Mouse (Mus musculus): ENCODE measurements around the gene Zfp941. TPM values are rescaled to one million over a fixed set of nuclear protein-coding genes. Genes with fewer than 3 reads are reported as not detected.

Zfp941 gene
- total RNA-seq, 1 experiment: 12.0 TPM

- Histone ChIP-seq H3K9me3 (ENCODE audit: control insufficient read depth, insufficient read depth, low read depth, low read length) (no peaks in the 10 kb centered on the region), H3K27ac (ENCODE audit: insufficient read depth, low read depth, low read length, poor library complexity, severe bottlenecking) (no peak overlapping the region), H3K9ac (ENCODE audit: insufficient read depth, low read depth, low read length, poor library complexity, severe bottlenecking) (peak overlapping the region; percentile 91), H3K4me3 (ENCODE audit: insufficient read depth in 1 of 2, low read depth in 1 of 2, low read length in 2 of 2, poor library complexity in 1 of 2, severe bottlenecking in 1 of 2) (peak overlapping the region; percentile 80 to 83), H3K36me3 (ENCODE audit: control insufficient read depth, insufficient read depth, low read length, poor library complexity, severe bottlenecking) (peaks cover 32% of the 10 kb centered on the region), H3K4me1 (ENCODE audit: control insufficient read depth in 2 of 2, insufficient read depth in 2 of 2, low read length in 2 of 2, poor library complexity in 1 of 2) (peaks cover 8 to 30% of the 10 kb centered on the region in 2 experiments; a peak in 2 of 4 replicates)
- in situ Hi-C loops (cut with MboI; ENCODE audit: low sequenced_read_pairs in 2 of 2, unreplicated experiment in 2 of 2): no loop called here
- DNase-seq (ENCODE audit: low read depth, low spot score): no peak
- TF ChIP-seq ZC3H11A (IDR thresholded peaks at IDR 0.05; ENCODE audit: borderline replicate concordance, low read depth, low read length) (no peak), ZNF384 (IDR thresholded peaks at IDR 0.05; ENCODE audit: low read depth, low read length) (no peak), HCFC1 (IDR thresholded peaks at IDR 0.05; ENCODE audit: borderline replicate concordance, insufficient read depth, low read length) (no peak), CHD2 (IDR thresholded peaks at IDR 0.05; ENCODE audit: low read depth, low read length) (no peak), MAFK (IDR thresholded peaks at IDR 0.05; ENCODE audit: insufficient read depth, low read depth, low read length) (no peak)
Observed at GRCm38 (mm10) chr7:140855181-140855580, 33.2 kb upstream of the Zfp941 start.

DNA sequence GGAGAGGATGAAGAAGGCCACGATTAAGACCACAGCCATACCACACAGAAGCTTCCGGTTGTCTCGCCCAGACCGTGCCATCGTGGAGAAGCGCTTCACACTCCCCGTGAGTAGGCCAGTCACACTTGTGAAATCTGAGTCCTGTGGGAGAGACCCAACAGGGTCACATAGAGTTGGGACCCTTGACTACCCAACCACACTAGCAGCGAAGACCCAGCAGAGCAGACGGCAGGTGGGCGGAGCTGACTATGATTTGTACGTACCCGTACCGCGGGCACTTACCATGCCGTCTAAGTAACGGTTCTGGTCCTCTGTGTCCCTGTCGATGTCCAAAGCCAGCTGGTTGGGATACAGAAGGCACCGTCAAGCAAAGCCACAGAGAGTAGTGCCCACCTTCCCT, 32.5 kb upstream of the Zfp941 start:
- Histone ChIP-seq H3K4me1 (ENCODE audit: control insufficient read depth in 2 of 2, insufficient read depth in 2 of 2, low read length in 2 of 2, poor library complexity in 1 of 2) (peaks cover 8 to 28% of the 10 kb centered on the region in 2 experiments; a peak in 2 of 4 replicates), H3K9me3 (ENCODE audit: control insufficient read depth, insufficient read depth, low read depth, low read length) (no peaks in the 10 kb centered on the region), H3K9ac (ENCODE audit: insufficient read depth, low read depth, low read length, poor library complexity, severe bottlenecking) (peak overlapping the region; percentile 91; the same call in 1 of the 2 replicates), H3K27ac (ENCODE audit: insufficient read depth, low read depth, low read length, poor library complexity, severe bottlenecking) (no peak overlapping the region), H3K4me3 (ENCODE audit: insufficient read depth in 1 of 2, low read depth in 1 of 2, low read length in 2 of 2, poor library complexity in 1 of 2, severe bottlenecking in 1 of 2) (peak overlapping the region; percentile 80 to 83; a peak in 2 of 4 replicates), H3K36me3 (ENCODE audit: control insufficient read depth, insufficient read depth, low read length, poor library complexity, severe bottlenecking) (peaks cover 26% of the 10 kb centered on the region)
- DNase-seq (ENCODE audit: low read depth, low spot score): no peak
- TF ChIP-seq ZC3H11A (IDR thresholded peaks at IDR 0.05; ENCODE audit: borderline replicate concordance, low read depth, low read length): no peak
- in situ Hi-C loops (cut with MboI; ENCODE audit: low sequenced_read_pairs in 2 of 2, unreplicated experiment in 2 of 2): no loop called here

- DNase-seq (ENCODE audit: low read depth, low spot score): no peak
- Histone ChIP-seq H3K36me3 (ENCODE audit: control insufficient read depth, insufficient read depth, low read length, poor library complexity, severe bottlenecking) (peaks cover 16% of the 10 kb centered on the region), H3K4me1 (ENCODE audit: control insufficient read depth in 2 of 2, insufficient read depth in 2 of 2, low read length in 2 of 2, poor library complexity in 1 of 2) (peaks cover 7 to 20% of the 10 kb centered on the region in 2 experiments; a peak in 2 of 4 replicates), H3K9me3 (ENCODE audit: control insufficient read depth, insufficient read depth, low read depth, low read length) (no peaks in the 10 kb centered on the region), H3K4me3 (ENCODE audit: insufficient read depth in 1 of 2, low read depth in 1 of 2, low read length in 2 of 2, poor library complexity in 1 of 2, severe bottlenecking in 1 of 2) (no peak overlapping the region), H3K9ac (ENCODE audit: insufficient read depth, low read depth, low read length, poor library complexity, severe bottlenecking) (no peak overlapping the region), H3K27ac (ENCODE audit: insufficient read depth, low read depth, low read length, poor library complexity, severe bottlenecking) (no peak overlapping the region)
- TF ChIP-seq HCFC1 (IDR thresholded peaks at IDR 0.05; ENCODE audit: borderline replicate concordance, insufficient read depth, low read length): no peak
- TF ChIP-seq ZNF384 (IDR thresholded peaks at IDR 0.05; ENCODE audit: low read depth, low read length): no peak
- TF ChIP-seq CHD2 (IDR thresholded peaks at IDR 0.05; ENCODE audit: low read depth, low read length): no peak
- no peak for TF ChIP-seq ZC3H11A (IDR thresholded peaks at IDR 0.05; ENCODE audit: borderline replicate concordance, low read depth, low read length)
- no peak for TF ChIP-seq MAFK (IDR thresholded peaks at IDR 0.05; ENCODE audit: insufficient read depth, low read depth, low read length)
- in situ Hi-C loops (cut with MboI; ENCODE audit: low sequenced_read_pairs in 2 of 2, unreplicated experiment in 2 of 2): no loop called here
Observed at GRCm38 (mm10) chr7:140853386-140853785, 31.4 kb upstream of the Zfp941 start.

DNA sequence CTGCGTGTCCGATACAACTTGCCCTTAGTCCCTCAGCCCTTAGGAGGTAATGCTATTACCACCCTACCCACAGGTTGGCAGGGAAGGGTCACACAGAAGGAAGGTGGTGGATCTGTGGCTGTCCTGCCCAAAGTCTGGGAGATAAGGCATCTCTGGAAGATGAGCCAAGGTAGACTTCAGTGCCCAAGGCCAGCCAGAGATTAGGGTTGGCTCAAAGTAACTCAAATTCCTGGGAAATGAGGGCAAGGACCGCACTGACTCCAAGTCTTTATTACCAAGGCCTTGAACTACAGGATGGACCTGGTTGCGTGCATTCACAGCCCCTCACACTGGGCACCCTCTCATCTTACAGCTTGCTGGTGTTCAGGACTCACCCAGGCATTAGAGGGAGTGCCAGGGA, 29.9 kb upstream of the Zfp941 start:
- H3K36me3 ChIP-seq (ENCODE audit: control insufficient read depth, insufficient read depth, low read length, poor library complexity, severe bottlenecking): peaks cover 16% of the 10 kb centered on the region
- no peaks in the 10 kb centered on the region for H3K9me3 ChIP-seq (ENCODE audit: control insufficient read depth, insufficient read depth, low read depth, low read length)
- H3K4me1 ChIP-seq (ENCODE audit: control insufficient read depth in 2 of 2, insufficient read depth in 2 of 2, low read length in 2 of 2, poor library complexity in 1 of 2): peaks cover 5 to 17% of the 10 kb centered on the region in 2 experiments; a peak in 2 of 4 replicates
- H3K9ac ChIP-seq (ENCODE audit: insufficient read depth, low read depth, low read length, poor library complexity, severe bottlenecking): no peak overlapping the region
- no peak for DNase-seq (ENCODE audit: low read depth, low spot score)
- no peak for TF ChIP-seq HCFC1 (IDR thresholded peaks at IDR 0.05; ENCODE audit: borderline replicate concordance, insufficient read depth, low read length)
- no peak for TF ChIP-seq ZC3H11A (IDR thresholded peaks at IDR 0.05; ENCODE audit: borderline replicate concordance, low read depth, low read length)
- no peak for TF ChIP-seq MAFK (IDR thresholded peaks at IDR 0.05; ENCODE audit: insufficient read depth, low read depth, low read length)
- no peak for TF ChIP-seq ZNF384 (IDR thresholded peaks at IDR 0.05; ENCODE audit: low read depth, low read length)
- TF ChIP-seq CHD2 (IDR thresholded peaks at IDR 0.05; ENCODE audit: low read depth, low read length): no peak
- H3K27ac ChIP-seq (ENCODE audit: insufficient read depth, low read depth, low read length, poor library complexity, severe bottlenecking): no peak overlapping the region
- H3K4me3 ChIP-seq (ENCODE audit: insufficient read depth in 1 of 2, low read depth in 1 of 2, low read length in 2 of 2, poor library complexity in 1 of 2, severe bottlenecking in 1 of 2): no peak overlapping the region
- in situ Hi-C loops (cut with MboI; ENCODE audit: low sequenced_read_pairs in 2 of 2, unreplicated experiment in 2 of 2): no loop called here

GRCm38 (mm10) chr7:140848591-140848990, 26.6 kb upstream of the Zfp941 start:
- H3K9me3 ChIP-seq (ENCODE audit: control insufficient read depth, insufficient read depth, low read depth, low read length): no peaks in the 10 kb centered on the region
- no peak for DNase-seq (ENCODE audit: low read depth, low spot score)
- no peak overlapping the region for H3K27ac ChIP-seq (ENCODE audit: insufficient read depth, low read depth, low read length, poor library complexity, severe bottlenecking)
- H3K4me3 ChIP-seq (ENCODE audit: insufficient read depth in 1 of 2, low read depth in 1 of 2, low read length in 2 of 2, poor library complexity in 1 of 2, severe bottlenecking in 1 of 2): no peak overlapping the region
- H3K9ac ChIP-seq (ENCODE audit: insufficient read depth, low read depth, low read length, poor library complexity, severe bottlenecking): no peak overlapping the region
- in situ Hi-C loops (cut with MboI; ENCODE audit: low sequenced_read_pairs in 2 of 2, unreplicated experiment in 2 of 2): loop anchor here (10.0 to 25.0 kb wide), 3 partner anchors 46 to 326 kb away; partner anchors contain the start of genes B4galnt4 (in 1 of the 2) and Rnh1 (in 1 of the 2)
- H3K36me3 ChIP-seq (ENCODE audit: control insufficient read depth, insufficient read depth, low read length, poor library complexity, severe bottlenecking): peaks cover 6% of the 10 kb centered on the region
- TF ChIP-seq CHD2 (IDR thresholded peaks at IDR 0.05; ENCODE audit: low read depth, low read length) (no peak), ZC3H11A (IDR thresholded peaks at IDR 0.05; ENCODE audit: borderline replicate concordance, low read depth, low read length) (no peak), MAFK (IDR thresholded peaks at IDR 0.05; ENCODE audit: insufficient read depth, low read depth, low read length) (no peak), HCFC1 (IDR thresholded peaks at IDR 0.05; ENCODE audit: borderline replicate concordance, insufficient read depth, low read length) (no peak), ZNF384 (IDR thresholded peaks at IDR 0.05; ENCODE audit: low read depth, low read length) (no peak)
- H3K4me1 ChIP-seq (ENCODE audit: control insufficient read depth in 2 of 2, insufficient read depth in 2 of 2, low read length in 2 of 2, poor library complexity in 1 of 2): peaks cover 1 to 21% of the 10 kb centered on the region in 2 experiments; a peak in 2 of 4 replicates
